Mouse (Mus musculus): ENCODE results near the gene Micu1. TPM values are rescaled to one million over a fixed set of nuclear protein-coding genes. Genes with fewer than 3 reads are reported as not detected.
"Not testable (repeated sequence)": the region's sequence is repeated elsewhere in the genome, so short reads cannot be mapped to it uniquely, and the experiment has no call there.

Gene Micu1
- 23.9 and 26.3 TPM in 2 replicates for total RNA-seq (2014; fragmentation: Nextera tagmentation)
- total RNA-seq (2017), result 25.9 and 26.5 TPM in 2 replicates

GRCm38 (mm10) chr10:59702207-59703032 lies at the start of gene Micu1:
Micu1 (plus strand) TSS chr10:59702477.
- ATAC-seq (replicated peaks; ENCODE audit: low FRiP score, low TSS enrichment, poor library complexity, severe bottlenecking), result peak; percentile 99

- ATAC-seq (replicated peaks; ENCODE audit: low FRiP score, low TSS enrichment, poor library complexity, severe bottlenecking), result no peak
These were observed 45.5 kb upstream of the Micu1 start for GRCm38 (mm10) chr10:59656799-59657198.

GRCm38 (mm10) chr10:59664765-59665164 lies 37.5 kb upstream of the Micu1 start:
- no peak for ATAC-seq (replicated peaks; ENCODE audit: low FRiP score, low TSS enrichment, poor library complexity, severe bottlenecking)

- peak; percentile 52 for ATAC-seq (replicated peaks; ENCODE audit: low FRiP score, low TSS enrichment, poor library complexity, severe bottlenecking)
These were observed 36.6 kb upstream of the Micu1 start for GRCm38 (mm10) chr10:59665503-59666291.

GRCm38 (mm10) chr10:59667377-59667776 lies 34.9 kb upstream of the Micu1 start:
- ATAC-seq (replicated peaks; ENCODE audit: low FRiP score, low TSS enrichment, poor library complexity, severe bottlenecking), result no peak

GRCm38 (mm10) chr10:59668491-59668890 lies 33.8 kb upstream of the Micu1 start:
- peak; percentile 68 for ATAC-seq (replicated peaks; ENCODE audit: low FRiP score, low TSS enrichment, poor library complexity, severe bottlenecking)

DNA sequence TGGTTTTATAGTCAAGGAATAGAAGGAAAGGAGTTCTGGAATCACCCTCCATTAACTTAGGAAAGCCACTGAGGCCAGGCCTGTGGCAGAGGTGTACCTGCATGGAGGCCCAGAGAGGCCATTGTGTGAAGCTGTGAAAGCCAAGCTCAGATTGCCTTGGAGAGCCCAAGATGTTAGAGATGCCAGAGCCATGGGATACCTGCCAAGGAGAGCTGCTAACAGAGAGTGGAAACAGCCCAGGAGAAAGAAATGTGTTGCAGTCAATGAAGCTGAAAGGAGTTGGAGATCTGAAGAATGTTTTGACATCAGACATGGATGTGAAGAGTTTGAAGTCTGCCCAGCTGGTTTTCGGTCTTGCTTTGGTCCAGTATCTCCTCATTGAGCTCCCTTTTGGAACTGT lies 24.4 kb upstream of the Micu1 start:
- no peak for ATAC-seq (replicated peaks; ENCODE audit: low FRiP score, low TSS enrichment, poor library complexity, severe bottlenecking)

DNA sequence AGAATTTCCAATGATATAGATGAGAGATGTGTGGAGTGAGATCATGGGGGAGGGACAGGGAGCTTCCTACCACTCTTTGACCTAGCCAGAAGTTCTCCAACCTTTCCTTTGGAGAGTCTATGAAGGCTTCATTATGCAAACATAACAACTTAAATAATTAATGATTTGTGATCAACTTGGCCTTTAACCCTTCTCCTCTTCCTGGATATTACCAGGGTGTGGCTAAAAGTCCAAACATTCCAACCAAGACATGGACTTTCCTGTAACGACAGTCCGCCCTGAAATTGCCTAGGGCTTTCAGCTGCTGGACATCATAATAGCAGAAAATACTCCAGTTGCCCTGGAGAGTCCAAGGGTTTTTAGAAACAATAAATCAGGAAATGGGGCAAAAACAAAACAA lies 23.1 kb upstream of the Micu1 start:
- ATAC-seq (replicated peaks; ENCODE audit: low FRiP score, low TSS enrichment, poor library complexity, severe bottlenecking), result no peak

DNA sequence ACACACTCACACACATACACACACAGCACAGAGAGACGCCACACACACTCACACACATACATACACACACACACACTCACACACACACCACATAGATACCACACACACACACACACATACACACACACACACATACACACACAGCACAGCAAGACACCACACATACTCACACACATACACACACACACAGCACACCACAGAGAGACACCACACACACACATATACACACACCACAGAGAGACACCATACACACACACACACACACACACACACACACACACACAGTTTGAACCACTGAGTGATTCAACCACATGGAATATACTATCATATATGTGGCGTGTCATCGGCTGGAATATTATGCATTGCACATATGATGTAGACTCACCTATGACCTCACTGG lies 16.7 kb upstream of the Micu1 start:
- ATAC-seq (replicated peaks; ENCODE audit: low FRiP score, low TSS enrichment, poor library complexity, severe bottlenecking), result not testable (repeated sequence)

DNA sequence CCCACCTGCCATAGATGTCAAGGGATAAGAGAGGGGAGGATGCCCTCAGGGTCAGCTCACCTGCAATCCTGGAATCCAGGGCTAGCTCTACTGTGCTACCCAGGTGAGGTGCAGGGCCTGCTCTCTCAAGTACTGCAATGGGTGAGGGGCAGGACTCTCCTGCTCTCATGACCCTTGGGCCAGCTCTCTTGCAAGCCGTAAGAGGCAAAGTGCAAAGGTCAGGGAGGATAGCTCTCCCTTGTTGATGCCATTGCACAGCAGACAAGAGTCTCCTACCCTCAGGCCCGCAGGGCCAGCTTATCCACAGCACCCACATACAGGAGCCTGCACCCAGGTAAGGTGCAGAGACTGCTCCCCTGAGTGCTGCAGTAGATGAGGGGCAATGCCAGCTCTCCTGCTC lies 15.2 kb upstream of the Micu1 start:
- no peak for ATAC-seq (replicated peaks; ENCODE audit: low FRiP score, low TSS enrichment, poor library complexity, severe bottlenecking)

DNA sequence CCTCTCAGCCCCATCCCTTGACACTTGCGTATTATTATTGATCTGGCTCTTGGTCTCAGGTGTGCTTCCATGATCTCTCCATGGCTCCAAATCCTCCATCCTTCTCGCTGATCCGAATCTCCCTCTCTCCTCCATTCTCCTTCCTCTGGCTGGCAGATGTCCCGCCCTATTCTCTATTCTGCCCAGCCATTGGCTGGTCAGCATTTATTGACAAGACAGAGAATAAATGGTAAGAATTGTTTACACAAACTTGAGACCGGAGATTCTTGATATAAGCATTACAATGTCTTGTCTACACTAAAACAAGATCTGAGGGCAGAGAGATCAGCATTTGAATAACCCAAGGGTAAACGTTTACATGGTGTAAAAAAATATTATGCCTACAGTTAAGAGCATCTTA lies 12.4 kb upstream of the Micu1 start:
- ATAC-seq (replicated peaks; ENCODE audit: low FRiP score, low TSS enrichment, poor library complexity, severe bottlenecking), result no peak

DNA sequence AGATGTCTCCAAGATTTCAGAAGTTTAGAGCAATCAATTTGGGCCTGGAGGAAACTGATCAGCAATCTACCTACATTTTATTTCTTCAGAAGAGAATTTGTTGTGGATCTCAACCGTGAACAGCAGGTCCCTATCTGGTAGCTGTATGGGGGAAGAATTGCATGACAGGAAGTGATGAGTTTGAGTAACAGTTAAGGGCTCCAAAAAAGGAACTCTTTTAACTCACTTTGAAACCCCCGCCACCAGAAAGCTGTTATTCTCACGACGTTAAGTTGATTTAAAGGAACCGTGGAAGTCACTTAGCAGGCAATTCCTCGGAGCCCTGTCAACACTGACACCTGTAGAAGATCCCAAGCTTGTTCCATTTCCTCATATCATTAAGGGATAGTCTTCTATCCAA lies 9.8 kb upstream of the Micu1 start:
- no peak for ATAC-seq (replicated peaks; ENCODE audit: low FRiP score, low TSS enrichment, poor library complexity, severe bottlenecking)

DNA sequence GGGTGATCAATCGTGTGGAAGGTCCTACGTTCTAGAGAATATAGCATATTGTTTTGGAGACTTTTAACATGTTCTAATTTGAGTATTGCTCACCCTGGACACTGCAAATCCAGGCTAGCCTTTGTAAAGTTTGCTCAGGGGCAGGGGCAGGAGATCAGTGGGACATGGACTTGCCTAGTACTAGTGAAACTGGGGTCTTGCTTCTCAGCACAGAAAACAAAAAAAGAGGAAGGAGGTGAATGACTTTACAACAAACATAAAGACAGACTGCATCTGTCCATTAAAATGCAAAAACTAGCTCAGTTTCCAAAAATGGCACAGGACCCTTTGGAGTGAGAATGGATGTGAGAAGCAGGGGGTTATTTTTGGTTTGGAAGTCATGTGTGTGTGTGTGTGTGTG lies 8.2 kb upstream of the Micu1 start:
- no peak for ATAC-seq (replicated peaks; ENCODE audit: low FRiP score, low TSS enrichment, poor library complexity, severe bottlenecking)

GRCm38 (mm10) chr10:59699516-59699915 lies 2.8 kb upstream of the Micu1 start:
- ATAC-seq (replicated peaks; ENCODE audit: low FRiP score, low TSS enrichment, poor library complexity, severe bottlenecking), result no peak

GRCm38 (mm10) chr10:59701805-59702204 lies 472 bp upstream of the Micu1 start:
- no peak for ATAC-seq (replicated peaks; ENCODE audit: low FRiP score, low TSS enrichment, poor library complexity, severe bottlenecking)

- no peak for ATAC-seq (replicated peaks; ENCODE audit: low FRiP score, low TSS enrichment, poor library complexity, severe bottlenecking)
These were observed 933 bp downstream of the Micu1 start for GRCm38 (mm10) chr10:59703060-59703760.

DNA sequence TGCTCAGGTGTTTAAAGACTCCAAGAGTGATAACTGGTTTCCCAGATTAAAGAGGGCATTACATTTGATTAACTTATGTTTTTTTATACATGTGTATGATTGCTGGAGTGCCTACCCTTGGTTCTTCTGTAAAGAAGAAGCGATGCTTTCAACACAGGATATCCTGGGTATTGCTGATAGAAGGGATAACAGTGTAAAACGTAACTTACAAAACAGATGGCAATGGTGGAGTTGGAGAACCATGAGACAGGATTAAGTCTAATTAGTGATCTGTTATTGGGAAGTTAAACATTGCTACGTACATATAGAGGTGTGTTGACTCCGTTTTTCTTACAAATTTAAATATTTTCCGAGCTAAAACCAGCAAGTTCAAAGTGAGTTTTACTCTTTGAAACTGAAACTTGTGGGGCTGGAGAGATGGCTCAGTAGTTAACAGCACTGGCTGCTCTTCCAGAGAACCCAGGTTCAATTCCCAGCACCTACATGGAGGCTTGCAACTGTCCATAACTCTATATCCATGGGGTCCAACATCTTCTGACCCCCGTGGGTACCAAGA lies 4.8 kb downstream of the Micu1 start:
- no peak for ATAC-seq (replicated peaks; ENCODE audit: low FRiP score, low TSS enrichment, poor library complexity, severe bottlenecking)

DNA sequence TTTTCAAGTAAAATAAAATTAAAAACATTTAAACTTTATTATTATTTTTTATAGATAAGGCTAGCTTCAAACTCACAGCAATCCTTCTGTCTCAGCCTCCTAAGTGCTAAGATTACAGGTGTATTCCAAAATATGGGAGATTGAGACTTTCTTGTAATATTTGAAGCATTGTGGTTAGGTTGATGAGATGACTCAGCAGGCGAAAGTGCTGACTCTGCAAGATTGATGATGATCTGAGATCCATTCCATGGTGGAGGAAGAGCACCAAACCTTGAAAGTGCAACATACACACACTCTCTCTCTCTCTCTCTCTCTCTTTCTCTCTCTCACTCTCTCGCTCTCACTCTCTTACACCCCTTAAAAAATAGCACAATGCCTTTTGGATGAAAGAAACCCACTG lies 5.3 kb downstream of the Micu1 start:
- no peak for ATAC-seq (replicated peaks; ENCODE audit: low FRiP score, low TSS enrichment, poor library complexity, severe bottlenecking)

- ATAC-seq (replicated peaks; ENCODE audit: low FRiP score, low TSS enrichment, poor library complexity, severe bottlenecking), result no peak
These were observed 7.0 kb downstream of the Micu1 start for GRCm38 (mm10) chr10:59709281-59709680.

DNA sequence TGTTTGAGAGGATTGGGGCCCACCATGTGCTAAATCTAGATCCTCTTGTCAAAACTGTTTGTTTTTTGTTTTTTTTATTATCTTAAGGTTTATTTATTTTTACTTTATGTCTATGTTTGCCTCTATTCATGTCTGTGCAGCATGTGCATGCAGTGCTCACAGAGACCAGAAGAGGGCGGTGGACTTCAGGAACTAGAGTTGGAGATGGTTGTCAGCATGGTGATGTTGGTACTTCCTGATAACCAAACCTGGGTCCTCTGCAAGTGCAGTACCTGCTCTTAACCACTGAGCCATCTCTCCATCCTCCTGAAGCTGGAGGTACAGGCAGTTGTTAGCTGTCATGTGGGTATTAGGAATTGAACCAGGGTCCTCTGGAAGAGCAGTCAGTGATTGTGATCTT lies 8.0 kb downstream of the Micu1 start:
- peak; percentile 70 for ATAC-seq (replicated peaks; ENCODE audit: low FRiP score, low TSS enrichment, poor library complexity, severe bottlenecking)
